Mouse (Mus musculus) kidney, adult 2 months (tissue): ENCODE measurements around the gene Cblb.

Experiments
- CTCF ChIP-seq: fragments of 200-500 bp; conservative IDR thresholded peaks from 2 replicates; pipeline ENCODE4 v1.5.1; 2011; ENCODE audit warnings: low read depth, mild to moderate bottlenecking, control low read depth, low read length, moderate library complexity, mixed read lengths; ENCODE audit not compliant: insufficient read depth, insufficient read length
- POLR2A ChIP-seq: fragments of 200-500 bp; IDR thresholded peaks from one replicate; pipeline ENCODE4 v1.6.1; 2011; ENCODE audit warnings: low read depth, low read length, control low read depth

DNA sequence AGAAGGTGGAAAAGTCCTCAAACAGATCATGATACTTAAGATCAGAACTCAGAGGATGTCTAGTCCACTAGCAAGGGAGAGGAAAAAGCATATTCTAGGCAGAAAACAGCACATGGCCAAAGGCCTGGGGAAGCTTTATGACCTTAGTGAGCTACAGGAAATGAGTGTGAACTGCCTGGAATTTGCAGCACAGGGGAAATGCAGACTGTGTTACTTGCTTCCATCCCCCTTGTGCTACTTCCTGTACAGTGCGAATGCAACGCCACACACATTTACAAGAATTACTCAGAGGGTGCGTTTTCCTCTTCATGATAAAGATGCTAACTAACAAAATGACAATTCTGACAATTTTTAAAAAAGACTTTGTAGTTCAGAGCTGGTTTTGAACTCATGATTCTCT is 41.8 kb upstream of the Cblb start:
- no peak for TF ChIP-seq CTCF
- no peak for TF ChIP-seq POLR2A
